Mouse (Mus musculus): ENCODE measurements around the gene Tmem131l. TPM values are rescaled to one million over a fixed set of nuclear protein-coding genes. Genes with fewer than 3 reads are reported as not detected.

The Tmem131l gene
- polyA plus RNA-seq, 1 experiment = 24.5 TPM

DNA sequence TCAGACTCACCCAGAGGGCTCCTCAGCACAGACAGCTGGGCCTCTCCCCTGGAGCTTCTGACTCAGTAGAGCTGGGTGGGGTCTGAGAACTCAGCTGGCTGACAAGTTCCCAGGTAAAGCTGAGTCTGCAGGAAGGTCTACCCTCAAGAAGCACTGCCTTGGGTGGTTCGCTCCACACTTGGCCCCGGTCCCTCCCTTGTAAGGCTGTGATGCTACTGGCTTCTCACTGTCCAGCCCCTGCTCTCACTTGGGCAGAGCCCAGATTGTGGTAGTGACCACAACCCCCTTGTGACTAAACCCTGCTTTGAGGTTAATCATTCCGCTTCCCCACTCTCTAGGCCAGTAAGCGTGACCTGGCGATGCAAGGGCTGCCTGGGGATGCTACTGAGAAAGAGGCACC is 17.3 kb downstream of the Tmem131l start:
- DNase-seq = no peak
- H3K4me3 ChIP-seq (replicated peaks; ENCODE audit: extremely low read depth, low read depth, low read length) = no peak overlapping the region
- TF ChIP-seq CTCF (IDR thresholded peaks at IDR 0.05; ENCODE audit: insufficient read depth, low read length) (no peak), POLR2A (IDR thresholded peaks at IDR 0.05; ENCODE audit: borderline replicate concordance, extremely low read depth, low read depth, low read length) (no peak)

DNA sequence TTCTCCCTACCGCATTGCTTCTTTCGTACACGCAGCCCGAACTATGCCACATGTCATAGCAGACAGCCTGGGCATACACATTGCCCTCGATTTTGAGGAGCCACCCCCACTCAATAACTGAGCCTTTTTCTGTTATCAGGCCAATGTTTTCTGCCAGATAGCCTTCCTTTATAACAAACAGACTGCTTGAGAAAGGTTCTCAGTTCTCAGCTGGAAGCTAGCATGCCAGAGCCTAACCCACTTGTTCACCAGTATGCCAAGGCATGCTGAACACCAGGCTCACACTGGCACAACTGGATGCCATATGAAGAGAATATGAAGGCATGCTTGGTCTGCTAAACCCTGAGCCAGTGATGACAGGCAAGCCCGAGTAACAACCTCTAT is 17.8 kb downstream of the Tmem131l start:
- WGBS = 83% methylated on average over 6 of the region's 6 CpGs
- no peak for DNase-seq
- Histone ChIP-seq H3K4me3 (replicated peaks; ENCODE audit: extremely low read depth, low read depth, low read length) (no peak overlapping the region), H3K4me1 (ENCODE audit: control insufficient read depth, insufficient read depth, low read length) (peaks cover 3% of the 10 kb centered on the region; the same call in 1 of the 2 replicates)
- no peak for TF ChIP-seq POLR2A (IDR thresholded peaks at IDR 0.05; ENCODE audit: borderline replicate concordance, extremely low read depth, low read depth, low read length)
- TF ChIP-seq CTCF (IDR thresholded peaks at IDR 0.05; ENCODE audit: insufficient read depth, low read length) = no peak

More for the DNA sequence above, 17.3 kb downstream of the Tmem131l start:
- peaks cover 3% of the 10 kb centered on the region; the same call in 1 of the 2 replicates for H3K4me1 ChIP-seq (ENCODE audit: control insufficient read depth, insufficient read depth, low read length)
- WGBS = 78% methylated on average over 5 of the region's 5 CpGs

DNA sequence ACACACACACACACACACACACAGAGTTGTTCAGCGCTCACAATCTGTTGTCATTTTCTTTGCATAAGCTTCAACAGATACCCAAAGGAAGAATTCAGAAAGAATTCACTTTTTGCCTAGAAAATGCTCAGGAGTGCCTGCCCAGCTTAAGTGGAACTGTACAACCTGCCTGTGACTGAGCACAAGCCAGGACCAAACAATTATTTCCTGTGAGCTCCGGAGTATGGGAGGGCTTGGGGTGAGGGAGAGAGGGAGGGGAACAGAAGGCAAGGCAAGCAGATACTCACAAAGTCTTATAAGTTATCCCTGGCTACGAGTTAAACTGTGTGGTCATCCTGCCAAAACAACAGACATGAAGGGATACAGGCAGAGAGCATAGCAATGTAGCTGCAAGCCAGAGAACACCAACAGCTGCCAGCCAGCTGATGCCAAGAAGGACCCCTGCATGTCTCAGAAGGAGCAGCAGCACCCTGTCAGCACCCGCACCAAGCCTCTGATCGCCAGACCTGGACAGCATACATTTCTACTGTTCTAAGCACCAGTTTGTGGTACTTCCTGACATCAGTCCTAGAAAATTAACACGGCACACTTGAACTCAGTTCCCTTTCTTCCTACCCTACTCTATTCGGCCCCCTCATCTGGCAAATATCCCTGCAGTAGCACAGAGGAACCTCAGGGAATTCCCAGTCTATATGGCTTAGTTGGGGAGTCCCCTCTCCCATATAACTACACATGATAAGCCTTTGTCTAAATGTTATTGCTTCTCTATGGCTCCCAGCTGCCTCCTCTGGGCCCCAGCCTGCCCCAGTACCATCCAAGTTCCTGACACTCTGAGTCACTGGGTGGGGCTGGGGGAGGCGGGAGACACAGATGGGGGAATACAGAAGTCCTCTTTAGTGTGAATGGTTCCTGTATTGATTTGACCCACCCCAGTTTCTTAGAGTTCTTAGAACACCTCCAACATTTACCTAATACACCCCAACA is 18.5 kb downstream of the Tmem131l start:
- TF ChIP-seq CTCF (IDR thresholded peaks at IDR 0.05; ENCODE audit: insufficient read depth, low read length) (no peak), POLR2A (IDR thresholded peaks at IDR 0.05; ENCODE audit: borderline replicate concordance, extremely low read depth, low read depth, low read length) (no peak)
- H3K4me1 ChIP-seq (ENCODE audit: control insufficient read depth, insufficient read depth, low read length) = peaks cover 3% of the 10 kb centered on the region; the same call in 1 of the 2 replicates
- WGBS = 53% methylated on average over 8 of the region's 8 CpGs
- no peak overlapping the region for H3K4me3 ChIP-seq (replicated peaks; ENCODE audit: extremely low read depth, low read depth, low read length)
- no peak for DNase-seq

DNA sequence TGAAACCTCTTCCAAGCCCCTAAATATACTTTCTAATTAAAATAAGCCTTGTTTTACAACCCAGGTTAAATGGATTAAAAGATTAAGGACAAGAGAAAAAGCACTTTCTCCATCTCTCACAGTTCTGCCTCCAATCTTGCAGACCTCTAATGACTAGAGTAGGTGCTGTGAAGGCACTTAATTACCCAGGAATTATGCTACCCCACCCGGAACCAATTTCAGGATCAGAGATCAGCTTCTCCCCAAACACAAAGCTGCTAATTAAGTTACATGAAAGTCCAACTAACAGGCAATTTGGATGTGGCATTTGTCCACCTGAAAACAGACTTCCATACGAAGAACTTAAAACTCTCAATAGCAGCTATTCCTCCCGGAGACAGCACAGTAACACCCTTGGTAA is 19.4 kb downstream of the Tmem131l start:
- 92% methylated on average over 3 of the region's 3 CpGs for WGBS
- peaks cover 3% of the 10 kb centered on the region; the same call in 1 of the 2 replicates for H3K4me1 ChIP-seq (ENCODE audit: control insufficient read depth, insufficient read depth, low read length)
- no peak overlapping the region for H3K4me3 ChIP-seq (replicated peaks; ENCODE audit: extremely low read depth, low read depth, low read length)
- no peak for TF ChIP-seq CTCF (IDR thresholded peaks at IDR 0.05; ENCODE audit: insufficient read depth, low read length)
- no peak for TF ChIP-seq POLR2A (IDR thresholded peaks at IDR 0.05; ENCODE audit: borderline replicate concordance, extremely low read depth, low read depth, low read length)
- DNase-seq = no peak

DNA sequence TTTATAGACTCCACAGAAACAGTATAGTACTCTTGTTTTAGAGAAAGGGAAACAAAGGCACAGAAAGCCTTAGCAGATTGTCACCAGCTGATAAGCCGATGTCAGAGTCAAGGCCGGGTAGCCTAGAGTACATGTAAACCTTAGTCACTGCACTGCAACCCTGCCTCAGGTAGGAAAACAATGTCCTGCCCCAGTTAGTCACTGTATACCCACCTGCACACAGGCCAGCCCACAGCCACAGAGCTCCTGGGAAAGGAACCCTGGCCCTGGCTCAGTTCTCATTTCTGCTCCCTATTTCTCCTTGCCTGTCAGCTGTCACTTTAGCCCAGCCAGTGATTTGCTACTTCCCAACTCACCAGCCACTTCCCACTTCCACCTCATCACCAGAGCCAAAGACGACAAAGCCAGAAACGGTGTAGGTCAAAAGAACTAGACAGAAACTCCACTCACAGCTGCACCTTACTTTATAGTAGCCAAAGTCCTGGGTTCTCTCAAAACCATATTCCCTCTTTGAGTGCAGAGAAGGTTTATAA is 24.4 kb downstream of the Tmem131l start:
- no peak for DNase-seq
- no peak for TF ChIP-seq POLR2A (IDR thresholded peaks at IDR 0.05; ENCODE audit: borderline replicate concordance, extremely low read depth, low read depth, low read length)
- no peak for TF ChIP-seq CTCF (IDR thresholded peaks at IDR 0.05; ENCODE audit: insufficient read depth, low read length)
- 69% methylated on average over 4 of the region's 4 CpGs for WGBS
- H3K4me1 ChIP-seq (ENCODE audit: control insufficient read depth, insufficient read depth, low read length) = no peaks in the 10 kb centered on the region
- H3K4me3 ChIP-seq (replicated peaks; ENCODE audit: extremely low read depth, low read depth, low read length) = no peak overlapping the region

DNA sequence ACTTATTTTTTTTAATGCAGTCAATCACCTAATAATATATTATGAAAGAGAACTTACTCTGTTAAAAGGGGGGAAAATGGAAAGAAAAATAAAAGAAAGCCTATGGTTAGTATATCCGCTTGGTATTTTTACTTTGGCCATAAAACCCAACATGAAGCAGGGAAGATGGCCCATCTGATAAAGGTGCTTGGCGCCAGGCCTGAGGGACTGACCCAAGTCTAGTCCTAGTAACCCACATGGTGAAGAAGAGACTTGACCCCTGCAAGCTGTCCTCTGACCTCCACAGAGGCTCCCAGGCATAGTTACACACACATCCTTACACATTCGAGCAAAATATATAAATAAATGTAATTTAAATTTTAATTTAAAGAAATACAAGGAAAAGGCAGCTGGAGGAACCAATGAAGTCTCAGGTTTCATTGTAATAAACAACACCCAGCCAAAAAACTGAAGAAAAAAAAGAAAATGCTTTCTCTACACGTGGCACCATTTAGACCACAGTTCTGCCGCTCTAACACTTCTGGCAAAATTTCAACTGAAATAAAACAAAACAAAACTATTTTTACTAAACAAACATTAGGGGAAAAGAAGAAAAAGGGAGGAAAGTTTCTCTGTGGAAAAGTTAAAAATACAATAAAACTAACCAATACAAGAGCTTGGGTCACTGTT is 28.8 kb downstream of the Tmem131l start:
- 64% methylated on average over 5 of the region's 5 CpGs for WGBS

DNA sequence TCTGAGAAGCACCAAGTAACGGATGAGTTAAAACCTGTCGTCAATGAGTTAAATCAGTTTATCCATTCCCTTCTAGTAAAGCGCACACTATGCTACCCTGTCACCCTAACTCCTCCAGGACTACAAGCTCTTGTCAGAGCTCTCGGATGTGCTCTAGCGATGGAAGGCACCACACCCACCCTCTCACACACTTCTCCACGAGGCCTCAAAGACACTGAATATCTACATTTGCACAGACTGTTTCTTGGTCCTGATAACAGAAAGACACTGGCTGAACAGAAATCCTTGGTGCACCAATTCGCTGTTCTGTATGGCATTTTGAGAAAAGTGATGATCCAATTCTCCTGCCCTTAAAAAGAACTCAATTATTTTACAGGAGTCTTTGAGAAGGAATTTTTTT is 34.0 kb downstream of the Tmem131l start:
- TF ChIP-seq POLR2A (IDR thresholded peaks at IDR 0.05; ENCODE audit: borderline replicate concordance, extremely low read depth, low read depth, low read length) = no peak
- TF ChIP-seq CTCF (IDR thresholded peaks at IDR 0.05; ENCODE audit: insufficient read depth, low read length) = no peak
- DNase-seq = no peak
- Histone ChIP-seq H3K4me3 (replicated peaks; ENCODE audit: extremely low read depth, low read depth, low read length) (no peak overlapping the region), H3K4me1 (ENCODE audit: control insufficient read depth, insufficient read depth, low read length) (no peaks in the 10 kb centered on the region; the same call in 1 of the 2 replicates)
- WGBS = 86% methylated on average over 7 of the region's 7 CpGs

More for the DNA sequence above, 28.8 kb downstream of the Tmem131l start:
- Histone ChIP-seq H3K4me3 (replicated peaks; ENCODE audit: extremely low read depth, low read depth, low read length) (no peak overlapping the region), H3K4me1 (ENCODE audit: control insufficient read depth, insufficient read depth, low read length) (no peaks in the 10 kb centered on the region)
- TF ChIP-seq POLR2A (IDR thresholded peaks at IDR 0.05; ENCODE audit: borderline replicate concordance, extremely low read depth, low read depth, low read length) = no peak
- TF ChIP-seq CTCF (IDR thresholded peaks at IDR 0.05; ENCODE audit: insufficient read depth, low read length) = no peak
- DNase-seq = no peak

DNA sequence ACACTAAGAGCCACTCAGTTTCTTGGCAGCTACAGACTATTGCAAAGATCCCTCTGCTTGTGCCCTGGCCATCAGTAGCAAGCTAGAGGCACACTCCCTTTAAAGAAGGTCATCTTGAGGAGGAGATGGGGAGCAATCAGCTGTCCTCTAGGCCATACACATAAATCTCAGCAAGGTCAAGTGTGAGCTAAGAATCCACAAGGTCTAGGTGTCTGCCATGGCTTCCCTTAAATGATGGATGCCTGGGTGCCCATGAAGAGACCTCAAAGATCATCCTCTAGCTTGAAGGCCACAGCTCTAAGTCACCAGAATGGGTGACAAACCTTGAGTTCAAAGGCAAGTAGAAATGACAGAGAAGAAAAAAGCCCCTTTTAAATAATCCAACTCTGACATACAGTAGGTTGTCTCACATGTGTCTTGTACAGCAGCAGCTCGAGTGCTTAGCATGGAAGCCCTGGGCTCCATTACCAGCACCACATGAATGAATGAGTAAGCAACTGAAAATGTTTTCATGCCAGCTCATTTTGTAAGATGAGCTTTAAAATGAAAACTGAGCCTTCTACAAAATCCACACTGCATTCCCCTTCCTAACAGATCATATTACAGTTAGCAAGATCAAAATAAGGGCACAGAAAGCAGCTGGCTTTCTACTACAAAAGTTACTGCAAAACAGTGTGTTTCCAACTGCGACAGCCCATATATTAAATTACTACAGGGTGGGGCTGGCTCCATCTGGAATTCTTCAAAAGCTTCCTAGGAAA is 35.5 kb downstream of the Tmem131l start:
- no peaks in the 10 kb centered on the region; the same call in 1 of the 2 replicates for H3K4me1 ChIP-seq (ENCODE audit: control insufficient read depth, insufficient read depth, low read length)
- no peak for DNase-seq
- whole genome bisulfite sequencing = 76% methylated on average over 2 of the region's 2 CpGs
- TF ChIP-seq CTCF (IDR thresholded peaks at IDR 0.05; ENCODE audit: insufficient read depth, low read length) (no peak), POLR2A (IDR thresholded peaks at IDR 0.05; ENCODE audit: borderline replicate concordance, extremely low read depth, low read depth, low read length) (no peak)
- H3K4me3 ChIP-seq (replicated peaks; ENCODE audit: extremely low read depth, low read depth, low read length) = no peak overlapping the region

All from lung, adult 2 months (tissue).